Mouse (Mus musculus) kidney, postnatal 0 days (tissue): ENCODE data around the gene E2f4. TPM values are rescaled to one million over a fixed set of nuclear protein-coding genes. Genes with fewer than 3 reads are reported as not detected.

ENCODE experiments used
- ATAC-seq: fragments of 200-750 bp; cut with Nextera tagmentation; replicated peaks from 2 replicates; pipeline ENCODE4 v1.8.0; 2017; ENCODE audit warnings: low read depth, moderate number of reproducible peaks, moderate TSS enrichment, moderate library complexity; ENCODE audit not compliant: low FRiP score
- DNase-seq: peaks from one replicate; pipeline ENCODE4 v3.0.0-alpha.2; 2016; ENCODE audit warnings: low spot score
- H3K27ac ChIP-seq: fragments of 300-500 bp; sonication (generic); 2 replicates; pipeline ENCODE4 v1.5.1; 2014; ENCODE audit warnings: mild to moderate bottlenecking
- H3K27me3 ChIP-seq: fragments of 300-500 bp; sonication (generic); 2 replicates; pipeline ENCODE4 v1.6.1; 2014; ENCODE audit warnings: low read length, mixed read lengths; ENCODE audit not compliant: insufficient read depth
- H3K36me3 ChIP-seq: fragments of 300-500 bp; sonication (generic); 2 replicates; pipeline ENCODE4 v1.6.1; 2014; ENCODE audit warnings: low read length, mixed read lengths; ENCODE audit not compliant: insufficient read depth
- H3K4me1 ChIP-seq: fragments of 300-500 bp; sonication (generic); replicated peaks from 2 replicates; pipeline ENCODE4 v1.6.1; 2014; ENCODE audit warnings: antibody characterized with exemption, low read length, mixed read lengths; ENCODE audit not compliant: insufficient read depth
- H3K4me2 ChIP-seq: fragments of 300-500 bp; sonication (generic); 2 replicates; pipeline ENCODE4 v1.6.1; 2014; ENCODE audit warnings: mild to moderate bottlenecking, low read length, moderate library complexity, mixed read lengths
- H3K4me3 ChIP-seq: fragments of 300-500 bp; sonication (generic); replicated peaks from 2 replicates; pipeline ENCODE4 v1.5.1; 2014; ENCODE audit warnings: low read depth, low read length
- H3K9ac ChIP-seq: fragments of 300-500 bp; sonication (generic); 2 replicates; pipeline ENCODE4 v1.6.1; 2014; ENCODE audit warnings: low read depth, low read length
- H3K9me3 ChIP-seq: fragments of 300-500 bp; sonication (generic); replicated peaks from 2 replicates; pipeline ENCODE4 v1.6.1; 2016; ENCODE audit warnings: low read length, inconsistent platforms, mixed read lengths
- CTCF ChIP-seq: IDR thresholded peaks from 2 replicates; pipeline ENCODE4 v1.5.1; 2016; ENCODE audit warnings: antibody characterized with exemption, low read depth, mild to moderate bottlenecking, moderate library complexity
- WGBS: fragments of 180-500 bp; shearing (Covaris S2); extraction: QIAGEN DNeasy Blood & Tissue Kit; methylation state at CpG from one replicate; pipeline ENCODE4 v1.1.7; 2014; 5-methylcytosine and 5-hydroxymethylcytosine counted together
- polyA plus RNA-seq: library from polyadenylated mRNA; unstranded; fragments of >200 nt; fragmentation: Nextera tagmentation; extraction: Ambion mirVana; gene quantifications from 2 replicates; pipeline ENCODE4 v1.2.1, GENCODE M21; 2015

E2f4 gene
- polyA plus RNA-seq, 1 experiment from 2014 or later = 57.9 TPM

DNA sequence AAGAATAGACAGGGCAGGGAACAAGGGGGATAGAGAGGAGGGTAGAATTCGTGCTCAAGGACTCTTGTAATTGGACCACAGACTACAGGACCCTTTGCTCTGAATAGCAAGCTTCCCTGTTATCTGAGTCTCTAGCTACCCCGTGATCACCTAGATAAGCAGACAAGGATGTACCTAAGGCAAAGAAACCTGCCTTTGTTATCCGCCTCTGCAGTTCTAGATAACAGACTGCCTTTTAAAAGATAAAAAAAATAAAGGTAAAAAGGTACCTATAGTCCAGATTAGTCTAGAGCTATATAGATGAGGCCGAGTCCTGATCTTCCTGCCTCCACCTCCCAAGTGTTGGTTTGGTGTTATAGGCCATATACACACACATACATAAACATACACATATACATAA, 45.3 kb downstream of the E2f4 start:
- ATAC-seq = no peak
- TF ChIP-seq CTCF = no peak
- H3K27ac ChIP-seq = no peak overlapping the region
- no peak overlapping the region for H3K4me3 ChIP-seq
- H3K4me2 ChIP-seq = no peak overlapping the region
- no peaks in the 10 kb centered on the region for H3K27me3 ChIP-seq
- no peak for DNase-seq
- H3K36me3 ChIP-seq = peaks cover under 1% of the 10 kb centered on the region; the same call in 1 of the 2 replicates
- H3K9ac ChIP-seq = no peak overlapping the region
- H3K9me3 ChIP-seq = no peaks in the 10 kb centered on the region
- peaks cover 18% of the 10 kb centered on the region; the same call in 1 of the 2 replicates for H3K4me1 ChIP-seq
- WGBS = 80% methylated on average over 4 of the region's 4 CpGs

- DNase-seq = no peak
- H3K36me3 ChIP-seq = no peaks in the 10 kb centered on the region
- WGBS = 56% methylated on average over 8 of the region's 8 CpGs
- H3K4me3 ChIP-seq = no peak overlapping the region
- no peaks in the 10 kb centered on the region for H3K27me3 ChIP-seq
- ATAC-seq = no peak
- no peak for TF ChIP-seq CTCF
- peaks cover 21% of the 10 kb centered on the region; the same call in 1 of the 2 replicates for H3K4me1 ChIP-seq
- H3K4me2 ChIP-seq = no peak overlapping the region
- no peaks in the 10 kb centered on the region for H3K9me3 ChIP-seq
- no peak overlapping the region for H3K27ac ChIP-seq
- no peak overlapping the region for H3K9ac ChIP-seq
Observed at GRCm38 (mm10) chr8:105343791-105344574, 46.5 kb downstream of the E2f4 start.

GRCm38 (mm10) chr8:105345061-105345975, 47.9 kb downstream of the E2f4 start:
- peak overlapping the region; percentile 90 for H3K4me2 ChIP-seq
- peaks cover 21% of the 10 kb centered on the region; the same call in 1 of the 2 replicates for H3K4me1 ChIP-seq
- H3K27me3 ChIP-seq = no peaks in the 10 kb centered on the region
- H3K27ac ChIP-seq = 0 out of 2 replicates have a peak overlapping the region, but pooled peaks have one; percentile 10
- H3K4me3 ChIP-seq = no peak overlapping the region
- no peak for TF ChIP-seq CTCF
- 0 out of 2 replicates have a peak overlapping the region, but pooled peaks have one; percentile 32 for H3K9ac ChIP-seq
- no peaks in the 10 kb centered on the region for H3K9me3 ChIP-seq
- H3K36me3 ChIP-seq = no peaks in the 10 kb centered on the region
- no peak for DNase-seq
- WGBS = 32% methylated on average over 7 of the region's 7 CpGs
- no peak for ATAC-seq

GRCm38 (mm10) chr8:105346611-105347427, 49.4 kb downstream of the E2f4 start:
- peak; percentile 84 for DNase-seq
- WGBS = under 1% methylated on average over 34 of the region's 34 CpGs
- Histone ChIP-seq H3K27ac (peak overlapping the region; percentile 88), H3K27me3 (no peaks in the 10 kb centered on the region), H3K4me2 (peak overlapping the region; percentile 90), H3K9ac (peak overlapping the region; percentile 74), H3K4me3 (peak overlapping the region; percentile 73), H3K9me3 (no peaks in the 10 kb centered on the region), H3K36me3 (no peaks in the 10 kb centered on the region), H3K4me1 (peaks cover 21% of the 10 kb centered on the region; the same call in 1 of the 2 replicates)
- TF ChIP-seq CTCF = 0 out of 2 replicates have a peak, but pooled peaks have one; percentile 2
- peak; percentile 52 for ATAC-seq

DNA sequence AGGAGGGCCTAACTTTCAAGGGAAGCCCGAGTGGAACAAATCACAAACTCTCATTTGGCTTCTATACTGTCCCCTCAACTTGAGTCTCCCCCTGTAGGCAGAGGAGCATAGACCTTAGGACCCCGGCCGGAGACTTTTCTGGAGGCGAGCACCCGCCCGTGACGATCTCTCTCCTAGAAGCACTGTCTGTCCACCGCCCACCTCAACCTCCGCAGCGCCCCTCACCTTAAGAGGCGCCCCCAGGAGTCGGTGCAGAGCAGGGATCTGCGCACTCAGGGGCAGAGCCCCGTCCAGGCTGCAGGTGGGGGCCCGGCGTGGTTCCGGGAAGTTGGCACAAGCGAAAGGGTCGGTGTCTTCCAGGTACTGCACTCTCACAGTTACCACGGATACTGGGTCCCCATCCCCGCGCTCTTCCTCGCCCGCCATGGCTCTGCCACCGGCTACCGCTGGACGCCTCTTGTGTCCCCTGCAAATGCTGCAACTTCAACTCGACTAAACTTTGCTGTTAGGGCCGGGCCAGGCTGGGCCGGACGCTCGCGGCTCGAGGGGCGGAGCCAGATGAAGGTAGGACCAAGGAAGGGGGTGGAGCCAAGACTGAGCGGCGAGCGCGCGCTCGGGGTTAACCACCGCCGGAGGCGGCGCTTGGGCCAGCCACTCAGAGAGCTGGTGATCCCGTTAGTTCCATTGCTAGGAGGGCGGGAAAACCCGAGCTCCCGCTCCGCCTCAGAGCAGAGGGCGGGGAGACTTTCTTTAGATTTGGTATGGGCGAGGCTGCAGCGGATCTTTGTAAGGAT, 50.2 kb downstream of the E2f4 start, which contains the start of gene Fhod1:
Fhod1 (minus strand) TSS at position 526 of the 794 bp plus-strand sequence.
- no peaks in the 10 kb centered on the region for H3K27me3 ChIP-seq
- ATAC-seq (peak; percentile 87), DNase-seq (peak; percentile 99)
- H3K4me1 ChIP-seq = peaks cover 21% of the 10 kb centered on the region; the same call in 1 of the 2 replicates
- no peaks in the 10 kb centered on the region for H3K36me3 ChIP-seq
- H3K9ac ChIP-seq = peak within 1 kb of the TSS; percentile 74
- H3K4me2 ChIP-seq = peak within 1 kb of the TSS; percentile 90
- TF ChIP-seq CTCF = peak; percentile 31; the same call in 1 of the 2 replicates
- no peaks in the 10 kb centered on the region for H3K9me3 ChIP-seq
- H3K27ac ChIP-seq = peak within 1 kb of the TSS; percentile 88
- under 1% methylated on average over 53 of the region's 53 CpGs for WGBS
- peak within 1 kb of the TSS; percentile 73 for H3K4me3 ChIP-seq
